Mouse (Mus musculus) MEL (cell line): ENCODE measurements around the gene Ptgir. TPM values are rescaled to one million over a fixed set of nuclear protein-coding genes. Genes with fewer than 3 reads are reported as not detected.

ENCODE experiments used
- DNase-seq: peaks from one replicate; pipeline ENCODE4 v3.0.0; 2011; ENCODE audit warnings: low read depth, low spot score
- H3K27ac ChIP-seq: 2 replicates; pipeline ENCODE4 v1.5.1; 2012; ENCODE audit warnings: low read depth, mild to moderate bottlenecking, control low read depth, low read length, moderate library complexity; ENCODE audit not compliant: control insufficient read depth
- H3K27me3 ChIP-seq, 2 experiments: fragments of 150-350 bp in 1 of 2; sonication (generic) in 1 of 2; 2 replicates each; pipeline ENCODE4 v1.6.1; 2012; ENCODE audit warnings: low read length in 2 of 2, mild to moderate bottlenecking in 2 of 2, improper control_type of control experiment in 1 of 2, moderate library complexity in 1 of 2; ENCODE audit not compliant: insufficient read depth in 2 of 2, control insufficient read depth in 1 of 2
- H3K36me3 ChIP-seq, 2 experiments: 2 replicates each; pipeline ENCODE4 v1.6.1; 2012 to 2014; ENCODE audit warnings: low read length in 2 of 2, improper control_type of control experiment in 1 of 2, inconsistent platforms in 1 of 2, mild to moderate bottlenecking in 1 of 2; ENCODE audit not compliant: insufficient read depth in 2 of 2, control insufficient read depth in 1 of 2
- H3K4me1 ChIP-seq, 2 experiments: fragments of 150-350 bp in 1 of 2; sonication (generic) in 1 of 2; 2 replicates each; pipeline ENCODE4 v1.6.1; 2012; ENCODE audit warnings: low read length in 2 of 2, improper control_type of control experiment in 1 of 2, mild to moderate bottlenecking in 1 of 2; ENCODE audit not compliant: insufficient read depth in 2 of 2, control insufficient read depth in 1 of 2
- H3K4me3 ChIP-seq, 2 experiments: fragments of 150-350 bp in 1 of 2; sonication (generic) in 1 of 2; 2 replicates each; pipeline ENCODE4 v1.5.1; 2012; ENCODE audit warnings: low read depth in 2 of 2, low read length in 2 of 2, mild to moderate bottlenecking in 2 of 2, moderate library complexity in 2 of 2, control low read depth in 1 of 2, improper control_type of control experiment in 1 of 2; ENCODE audit not compliant: control insufficient read depth in 1 of 2, insufficient read depth in 1 of 2
- H3K79me2 ChIP-seq: 2 replicates; pipeline ENCODE4 v1.6.1; 2012; ENCODE audit warnings: mild to moderate bottlenecking, low read length, moderate library complexity; ENCODE audit not compliant: control insufficient read depth, poor library complexity, insufficient read depth
- H3K9ac ChIP-seq: 2 replicates; pipeline ENCODE4 v1.6.1; 2012; ENCODE audit warnings: low read depth, mild to moderate bottlenecking, control low read depth, low read length, moderate library complexity; ENCODE audit not compliant: control insufficient read depth, poor library complexity, severe bottlenecking
- H3K9me3 ChIP-seq: fragments of 150-350 bp; sonication (generic); replicated peaks from 2 replicates; pipeline ENCODE4 v1.6.1; 2012; ENCODE audit warnings: mild to moderate bottlenecking, low read length, improper control_type of control experiment, moderate library complexity; ENCODE audit not compliant: insufficient read depth
- BHLHE40 ChIP-seq: IDR thresholded peaks from 2 replicates; pipeline ENCODE4 v1.6.1; 2012; ENCODE audit warnings: low read depth, mild to moderate bottlenecking, inconsistent platforms, low read length, improper control_type of control experiment, borderline replicate concordance
- CHD2 ChIP-seq: IDR thresholded peaks from 2 replicates; pipeline ENCODE4 v1.6.1; 2011; ENCODE audit warnings: low read length, improper control_type of control experiment
- ETS1 ChIP-seq: IDR thresholded peaks from 2 replicates; pipeline ENCODE4 v1.6.1; 2012; ENCODE audit warnings: low read depth, mild to moderate bottlenecking, inconsistent platforms, low read length, improper control_type of control experiment, moderate library complexity
- GABPA ChIP-seq: IDR thresholded peaks from 2 replicates; pipeline ENCODE4 v1.6.1; 2012; ENCODE audit warnings: low read depth, mild to moderate bottlenecking, inconsistent platforms, low read length, improper control_type of control experiment, moderate library complexity
- GATA1 ChIP-seq: IDR thresholded peaks from 2 replicates; pipeline ENCODE4 v1.6.1; 2011; ENCODE audit warnings: low read depth, low read length, improper control_type of control experiment
- HCFC1 ChIP-seq: IDR thresholded peaks from 2 replicates; pipeline ENCODE4 v1.6.1; 2012; ENCODE audit warnings: low read depth, mild to moderate bottlenecking, inconsistent platforms, low read length, improper control_type of control experiment, moderate library complexity
- JUND ChIP-seq: IDR thresholded peaks from 2 replicates; pipeline ENCODE4 v1.6.1; 2011; ENCODE audit warnings: low read depth, mild to moderate bottlenecking, improper control_type of control experiment, low read length
- MAX ChIP-seq: IDR thresholded peaks from 2 replicates; pipeline ENCODE4 v1.6.1; 2011; ENCODE audit warnings: low read length, improper control_type of control experiment
- MAZ ChIP-seq: IDR thresholded peaks from 2 replicates; pipeline ENCODE4 v1.6.1; 2012; ENCODE audit warnings: low read depth, mild to moderate bottlenecking, inconsistent platforms, low read length, improper control_type of control experiment
- MEF2A ChIP-seq: IDR thresholded peaks from 2 replicates; pipeline ENCODE4 v1.6.1; 2014; ENCODE audit warnings: low read depth, mild to moderate bottlenecking, inconsistent platforms, low read length, improper control_type of control experiment; ENCODE audit not compliant: poor library complexity, insufficient replicate concordance, severe bottlenecking; ENCODE audit errors: extremely low read depth
- MXI1 ChIP-seq: IDR thresholded peaks from 2 replicates; pipeline ENCODE4 v1.6.1; 2011; ENCODE audit warnings: mild to moderate bottlenecking, low read depth, low read length, improper control_type of control experiment
- MYB ChIP-seq: IDR thresholded peaks from 2 replicates; pipeline ENCODE4 v1.6.1; 2011; ENCODE audit warnings: mild to moderate bottlenecking, low read depth, low read length, improper control_type of control experiment
- MYC ChIP-seq: IDR thresholded peaks from 2 replicates; pipeline ENCODE4 v1.6.1; 2011; ENCODE audit warnings: low read depth, mild to moderate bottlenecking, low read length, improper control_type of control experiment, moderate library complexity
- NELFE ChIP-seq: IDR thresholded peaks from 2 replicates; pipeline ENCODE4 v1.6.1; 2011; ENCODE audit warnings: low read depth, low read length, improper control_type of control experiment
- POLR2AphosphoS2 ChIP-seq: IDR thresholded peaks from 2 replicates; pipeline ENCODE4 v1.6.1; 2011; ENCODE audit warnings: low read length, improper control_type of control experiment
- POLR2AphosphoS5 ChIP-seq: IDR thresholded peaks from 2 replicates; pipeline ENCODE4 v1.6.1; 2012; ENCODE audit warnings: low read depth, borderline replicate concordance, mild to moderate bottlenecking, inconsistent platforms, low read length, moderate library complexity, mixed read lengths
- SMC3 ChIP-seq: IDR thresholded peaks from 2 replicates; pipeline ENCODE4 v1.6.1; 2011; ENCODE audit warnings: low read depth, low read length, improper control_type of control experiment
- TAL1 ChIP-seq: IDR thresholded peaks from 2 replicates; pipeline ENCODE4 v1.6.1; 2012; ENCODE audit warnings: mild to moderate bottlenecking, inconsistent platforms, low read length, moderate library complexity, mixed read lengths
- TCF12 ChIP-seq: IDR thresholded peaks from 2 replicates; pipeline ENCODE4 v1.6.1; 2014; ENCODE audit warnings: low read depth, mild to moderate bottlenecking, inconsistent platforms, low read length, improper control_type of control experiment, moderate library complexity
- USF1 ChIP-seq: IDR thresholded peaks from 2 replicates; pipeline ENCODE4 v1.6.1; 2014; ENCODE audit warnings: low read depth, mild to moderate bottlenecking, inconsistent platforms, low read length, improper control_type of control experiment, moderate library complexity
- ZC3H11A ChIP-seq: IDR thresholded peaks from 2 replicates; pipeline ENCODE4 v1.6.1; 2012; ENCODE audit warnings: low read depth, mild to moderate bottlenecking, inconsistent platforms, low read length, improper control_type of control experiment
- ZMIZ1 ChIP-seq: IDR thresholded peaks from 2 replicates; pipeline ENCODE4 v1.6.1; 2012; ENCODE audit warnings: low read depth, mild to moderate bottlenecking, inconsistent platforms, low read length, improper control_type of control experiment, moderate library complexity
- polyA plus RNA-seq, 2 experiments: library from polyadenylated mRNA; stranded (reverse) in 1 of 2; unstranded in 1 of 2; fragments of >175 nt in 1 of 2; fragments of >200 nt in 1 of 2; gene quantifications; 2 replicates each; pipeline versions ENCODE4 v1.2.1 to v1.2.4; 2012; ENCODE audit warnings: low replicate concordance in 2 of 2, low read depth in 1 of 2; ENCODE audit not compliant: insufficient read length in 2 of 2, insufficient read depth in 1 of 2, missing spikeins in 1 of 2
- total RNA-seq: library from RNA; depleted of rRNA; stranded (reverse); fragments of 300-350 nt; gene quantifications from 2 replicates; pipeline ENCODE4 v1.2.3, GENCODE M21; 2012

Ptgir gene
- total and polyA plus RNA-seq, 3 experiments, result 22.8 to 23.7 TPM; not detected in 1

- no peak for TF ChIP-seq USF1
- no peak for TF ChIP-seq SMC3
- no peak for TF ChIP-seq TAL1
- no peak for TF ChIP-seq GATA1
- no peak for TF ChIP-seq JUND
- no peak for TF ChIP-seq MEF2A
- no peak for TF ChIP-seq MAZ
- no peak for TF ChIP-seq ZC3H11A
- no peak overlapping the region for H3K27ac ChIP-seq
- H3K36me3 ChIP-seq, result peaks cover 0 to 4% of the 10 kb centered on the region in 2 experiments; a peak in 2 of 4 replicates
- no peak overlapping the region for H3K4me3 ChIP-seq
- DNase-seq, result no peak
- no peak overlapping the region for H3K9ac ChIP-seq
- no peaks in the 10 kb centered on the region for H3K9me3 ChIP-seq
- H3K79me2 ChIP-seq, result no peaks in the 10 kb centered on the region; the same call in 1 of the 2 replicates
- no peaks in the 10 kb centered on the region; a peak in 1 of 4 replicates for H3K4me1 ChIP-seq
- H3K27me3 ChIP-seq, result no peaks in the 10 kb centered on the region
These were observed 29.7 kb upstream of the Ptgir start for GRCm38 (mm10) chr7:16876608-16877007.

DNA sequence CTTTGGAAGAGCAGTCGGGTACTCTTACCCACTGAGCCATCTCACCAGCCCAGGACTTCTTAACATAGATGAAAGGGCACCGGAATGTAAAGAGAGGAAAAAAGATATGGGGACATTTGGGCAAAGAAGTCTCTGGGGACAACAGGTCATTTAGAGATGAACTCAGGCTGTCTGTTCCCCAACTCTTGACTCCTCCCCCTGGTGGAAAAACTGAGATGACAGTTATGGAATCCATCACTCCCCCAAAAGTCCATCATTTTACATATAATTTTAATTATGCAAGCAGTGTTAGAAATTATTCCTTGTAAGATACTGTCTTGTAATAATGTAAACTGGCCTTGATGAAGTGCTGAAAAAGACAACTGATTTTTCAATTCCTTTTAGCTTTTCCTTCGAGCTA lies 28.6 kb upstream of the Ptgir start:
- Histone ChIP-seq H3K27ac (no peak overlapping the region), H3K36me3 (peaks cover 0 to 4% of the 10 kb centered on the region in 2 experiments; a peak in 2 of 4 replicates), H3K4me3 (no peak overlapping the region), H3K4me1 (peaks cover 0 to 3% of the 10 kb centered on the region in 2 experiments; a peak in 3 of 4 replicates)
- TF ChIP-seq MXI1 (no peak), MYC (no peak), POLR2AphosphoS2 (no peak), MAZ (no peak), ZC3H11A (no peak), MYB (no peak), USF1 (no peak), HCFC1 (no peak), ZMIZ1 (no peak), CHD2 (no peak), TAL1 (no peak), MAX (no peak), ETS1 (no peak), GABPA (no peak), NELFE (no peak), POLR2AphosphoS5 (no peak), MEF2A (no peak), TCF12 (no peak), BHLHE40 (no peak)
- TF ChIP-seq, all 39 proteins: peak for 0
- Histone ChIP-seq H3K79me2 (no peaks in the 10 kb centered on the region; the same call in 1 of the 2 replicates), H3K9ac (no peak overlapping the region), H3K9me3 (no peaks in the 10 kb centered on the region), H3K27me3 (no peaks in the 10 kb centered on the region)
- peak; percentile 30 for DNase-seq
